Mouse (Mus musculus) liver, embryonic 11.5 days (tissue): ENCODE measurements around the gene Ddx50. TPM values are rescaled to one million over a fixed set of nuclear protein-coding genes. Genes with fewer than 3 reads are reported as not detected.

ENCODE experiments used
- ATAC-seq: fragments of 200-750 bp; cut with Nextera tagmentation; replicated peaks from 2 replicates; pipeline ENCODE4 v1.8.0; 2017; ENCODE audit warnings: moderate number of reproducible peaks, mild to moderate bottlenecking, moderate TSS enrichment, moderate library complexity; ENCODE audit not compliant: low FRiP score
- DNase-seq: peaks from one replicate; pipeline ENCODE4 v3.0.0-alpha.2; 2017; ENCODE audit warnings: low spot score
- H3K27ac ChIP-seq: fragments of 300-500 bp; sonication (generic); 2 replicates; pipeline ENCODE4 v1.5.1; 2014; ENCODE audit warnings: mild to moderate bottlenecking, low read depth, low read length, control low read depth
- H3K27me3 ChIP-seq: fragments of 300-500 bp; sonication (generic); replicated peaks from 2 replicates; pipeline ENCODE4 v1.6.1; 2014; ENCODE audit warnings: low read length, mixed read lengths; ENCODE audit not compliant: control insufficient read depth, insufficient read depth
- H3K36me3 ChIP-seq: fragments of 300-500 bp; sonication (generic); 2 replicates; pipeline ENCODE4 v1.6.1; 2014; ENCODE audit warnings: mild to moderate bottlenecking, low read length, moderate library complexity, mixed read lengths; ENCODE audit not compliant: control insufficient read depth, insufficient read depth
- H3K4me1 ChIP-seq: fragments of 300-500 bp; sonication (generic); replicated peaks from 2 replicates; pipeline ENCODE4 v1.6.1; 2014; ENCODE audit warnings: low read length, mixed read lengths; ENCODE audit not compliant: control insufficient read depth, insufficient read depth
- H3K4me2 ChIP-seq: fragments of 300-500 bp; sonication (generic); 2 replicates; pipeline ENCODE4 v1.6.1; 2014; ENCODE audit warnings: mild to moderate bottlenecking, control low read depth, moderate library complexity
- H3K4me3 ChIP-seq: fragments of 300-500 bp; sonication (generic); 2 replicates; pipeline ENCODE4 v1.5.1; 2014; ENCODE audit warnings: low read depth, low read length, control low read depth
- H3K9ac ChIP-seq: fragments of 300-500 bp; sonication (generic); 2 replicates; pipeline ENCODE4 v1.6.1; 2014; ENCODE audit warnings: low read depth, low read length, control low read depth
- H3K9me3 ChIP-seq: fragments of 300-500 bp; sonication (generic); 2 replicates; pipeline ENCODE4 v1.6.1; 2016; ENCODE audit warnings: low read length, inconsistent platforms, mixed read lengths; ENCODE audit not compliant: control insufficient read depth
- WGBS: fragments of 180-500 bp; shearing (Covaris S2); extraction: QIAGEN DNeasy Blood & Tissue Kit; methylation state at CpG from one replicate; pipeline ENCODE4 v1.1.7; 2014; 5-methylcytosine and 5-hydroxymethylcytosine counted together
- polyA plus RNA-seq: library from polyadenylated mRNA; unstranded; fragments of >200 nt; fragmentation: Nextera tagmentation; extraction: Ambion mirVana; gene quantifications from 2 replicates; pipeline ENCODE4 v1.2.1, GENCODE M21; 2014

The Ddx50 gene
- 89.8 and 90.1 TPM in 2 replicates for polyA plus RNA-seq

DNA sequence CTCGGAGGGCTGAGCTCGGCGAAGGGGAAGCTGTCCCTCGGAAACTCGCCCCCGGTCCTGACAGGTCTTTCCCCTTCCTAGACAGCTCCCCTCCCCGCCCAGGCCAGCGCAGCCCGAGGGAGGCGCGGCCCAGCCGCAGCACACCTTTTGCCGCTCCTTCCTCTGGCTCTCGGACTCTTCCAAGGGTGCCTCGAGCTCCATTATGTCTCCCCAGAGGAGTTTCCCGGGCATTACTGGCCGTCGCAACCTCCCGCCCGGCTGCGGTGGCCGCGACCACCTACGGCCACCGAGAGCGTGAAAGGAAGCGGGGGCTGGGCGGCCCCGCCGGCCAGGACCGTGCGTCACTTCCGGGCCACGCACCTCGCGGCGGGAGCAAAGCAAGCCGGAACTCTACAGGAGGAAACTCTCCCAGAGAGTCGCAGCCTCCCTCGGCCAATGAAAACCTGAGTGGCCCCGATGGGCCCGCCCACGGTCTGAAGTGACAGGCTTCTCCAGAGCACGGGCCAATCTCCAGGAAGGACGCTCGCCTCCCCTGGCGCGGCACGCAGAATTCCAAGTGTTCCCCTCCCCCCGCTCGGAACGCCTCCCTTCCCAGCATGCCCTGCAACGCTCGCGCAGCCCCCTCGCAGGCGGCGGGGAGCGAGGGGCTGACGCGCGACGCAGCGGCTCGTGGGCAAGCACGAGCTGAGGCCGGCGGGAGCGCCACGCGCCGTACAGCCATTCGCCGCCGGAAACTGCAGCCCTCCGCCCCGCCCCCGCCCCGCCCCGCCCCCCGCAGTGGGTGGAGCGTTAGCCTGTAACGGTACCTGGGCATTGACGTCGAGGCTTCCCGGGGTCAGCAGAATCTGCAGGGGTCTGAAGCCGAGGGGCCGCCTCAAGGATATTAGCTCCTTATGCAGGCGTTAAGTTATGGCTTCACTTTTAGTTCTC is at the start of gene Ddx50:
Gene Ddx50, minus strand, starts transcription at position 338 of the 930 bp plus-strand sequence.
- peak; percentile 98 for ATAC-seq
- under 1% methylated on average over 89 of the region's 89 CpGs for WGBS

DNA sequence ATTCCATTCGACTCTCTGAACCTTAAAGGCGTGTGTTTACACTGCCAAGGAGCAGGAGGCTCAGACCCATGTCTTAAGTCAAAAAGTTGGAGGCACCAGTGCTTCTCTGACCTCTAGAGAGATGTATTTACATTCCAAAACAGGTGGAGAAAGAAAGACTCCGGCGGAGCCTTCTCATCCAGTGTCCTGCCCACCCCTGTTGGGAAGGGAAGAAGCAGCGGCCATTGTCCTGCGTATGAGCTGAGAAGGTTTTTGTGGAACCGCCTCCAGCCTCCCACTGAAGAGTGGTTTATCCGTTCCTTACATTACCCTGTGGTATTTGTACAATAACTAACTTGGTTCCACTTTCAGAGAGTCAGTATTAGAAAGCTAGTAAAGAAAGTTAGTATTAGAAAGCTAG is 41.8 kb upstream of the Ddx50 start:
- 70% methylated on average over 8 of the region's 8 CpGs for WGBS
- H3K36me3 ChIP-seq = no peaks in the 10 kb centered on the region
- no peaks in the 10 kb centered on the region for H3K9me3 ChIP-seq
- H3K4me1 ChIP-seq = no peaks in the 10 kb centered on the region
- H3K9ac ChIP-seq = no peak overlapping the region
- ATAC-seq = no peak
- no peak overlapping the region for H3K4me2 ChIP-seq
- no peak overlapping the region for H3K27ac ChIP-seq
- H3K27me3 ChIP-seq = no peaks in the 10 kb centered on the region; the same call in 1 of the 2 replicates
- DNase-seq = no peak
- no peak overlapping the region for H3K4me3 ChIP-seq

More for the DNA sequence above, at the start of gene Ddx50:
- peak within 1 kb of the TSS; percentile 88 for H3K27ac ChIP-seq
- DNase-seq = peak; percentile 99
- peak within 1 kb of the TSS; percentile 87 for H3K9ac ChIP-seq
- peak within 1 kb of the TSS; percentile 69 for H3K4me2 ChIP-seq
- peaks cover 7% of the 10 kb centered on the region for H3K36me3 ChIP-seq
- H3K4me1 ChIP-seq = peaks cover 13% of the 10 kb centered on the region
- no peaks in the 10 kb centered on the region for H3K9me3 ChIP-seq
- H3K4me3 ChIP-seq = peak within 1 kb of the TSS; percentile 96
- H3K27me3 ChIP-seq = no peaks in the 10 kb centered on the region

DNA sequence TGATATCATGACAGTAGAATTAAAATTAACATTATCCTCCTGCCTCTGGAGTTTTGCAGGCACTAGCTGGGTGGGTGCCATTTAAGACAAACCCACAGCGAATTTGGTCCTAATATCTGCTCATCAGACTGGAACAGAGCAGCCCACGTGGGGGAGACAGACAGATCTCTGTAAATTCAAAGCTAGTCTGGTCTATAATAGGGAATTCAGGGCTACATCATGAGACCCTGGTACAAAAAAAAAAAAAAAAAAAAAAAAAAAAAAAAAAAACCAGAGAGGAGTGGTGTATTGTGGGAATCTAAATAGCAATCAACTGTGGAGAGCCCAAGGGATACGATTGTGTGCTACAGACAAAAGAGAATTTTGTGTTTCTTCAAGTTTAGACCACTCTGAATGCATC is 41.2 kb upstream of the Ddx50 start:
- Histone ChIP-seq H3K4me1 (no peaks in the 10 kb centered on the region), H3K4me3 (no peak overlapping the region), H3K9me3 (no peaks in the 10 kb centered on the region), H3K36me3 (no peaks in the 10 kb centered on the region), H3K27ac (no peak overlapping the region), H3K9ac (no peak overlapping the region), H3K27me3 (no peaks in the 10 kb centered on the region; the same call in 1 of the 2 replicates), H3K4me2 (no peak overlapping the region)
- DNase-seq (no peak), ATAC-seq (no peak)
- 79% methylated on average over 3 of the region's 3 CpGs for WGBS

DNA sequence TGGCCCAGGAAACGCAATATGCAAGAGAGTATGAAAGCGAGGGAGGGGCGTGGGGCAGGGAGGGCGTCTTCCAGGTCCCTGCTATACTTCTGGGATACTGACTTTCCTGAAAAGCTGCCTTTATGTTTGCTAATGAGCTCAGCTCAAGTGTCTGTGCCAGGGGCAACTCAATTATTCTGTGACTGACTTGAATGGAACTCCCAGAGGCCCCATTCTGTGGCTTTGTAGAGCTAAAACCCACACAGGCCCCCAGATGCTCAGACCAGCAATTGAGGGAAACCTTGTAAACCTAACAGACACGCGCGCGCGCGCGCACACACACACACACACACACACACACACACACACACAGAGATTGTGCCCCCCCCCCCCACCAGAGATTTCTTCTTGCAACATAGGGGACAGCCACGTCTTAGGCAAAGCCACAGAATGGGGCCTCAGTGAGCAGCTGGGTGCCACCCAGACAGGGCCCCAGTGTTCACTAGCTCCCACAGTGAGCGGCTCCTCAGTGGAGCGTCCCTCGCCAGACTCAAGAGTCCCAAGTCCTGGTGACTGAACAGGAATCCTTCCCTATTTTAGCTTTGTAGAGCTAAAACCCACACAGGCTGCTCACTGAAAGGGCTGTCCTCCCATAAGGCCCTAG is 36.1 kb upstream of the Ddx50 start:
- Histone ChIP-seq H3K27me3 (no peaks in the 10 kb centered on the region; the same call in 1 of the 2 replicates), H3K36me3 (no peaks in the 10 kb centered on the region), H3K9ac (no peak overlapping the region), H3K4me1 (no peaks in the 10 kb centered on the region), H3K27ac (no peak overlapping the region), H3K4me2 (no peak overlapping the region), H3K4me3 (no peak overlapping the region), H3K9me3 (no peaks in the 10 kb centered on the region)
- WGBS = 85% methylated on average over 15 of the region's 15 CpGs
- no peak for ATAC-seq
- DNase-seq = no peak

DNA sequence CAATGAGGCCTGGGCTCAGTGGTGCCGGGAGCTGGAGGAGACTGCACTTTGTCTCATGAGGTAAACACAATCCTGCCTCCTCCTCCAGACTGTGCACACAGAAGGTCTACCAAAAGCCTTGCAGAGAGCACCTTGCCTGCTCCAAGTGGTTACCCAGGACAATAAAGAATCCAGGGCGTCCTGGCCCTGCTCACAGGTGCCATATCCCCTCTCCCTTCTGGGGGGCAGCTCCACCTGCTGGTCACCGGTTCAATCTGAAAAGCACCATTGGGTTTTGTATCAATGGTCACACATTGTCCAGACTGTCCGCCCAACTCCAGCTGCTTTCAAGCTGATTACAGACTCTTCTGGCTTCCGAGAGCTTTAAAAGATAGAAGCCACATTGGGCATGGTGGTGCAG is 32.0 kb upstream of the Ddx50 start:
- Histone ChIP-seq H3K27me3 (no peaks in the 10 kb centered on the region), H3K36me3 (no peaks in the 10 kb centered on the region), H3K4me2 (no peak overlapping the region), H3K9ac (no peak overlapping the region), H3K9me3 (peaks cover 2% of the 10 kb centered on the region; the same call in 1 of the 2 replicates), H3K4me3 (no peak overlapping the region), H3K27ac (no peak overlapping the region), H3K4me1 (no peaks in the 10 kb centered on the region)
- no peak for DNase-seq
- ATAC-seq = no peak; the same call in 1 of the 2 replicates
- 53% methylated on average over 5 of the region's 5 CpGs for WGBS

DNA sequence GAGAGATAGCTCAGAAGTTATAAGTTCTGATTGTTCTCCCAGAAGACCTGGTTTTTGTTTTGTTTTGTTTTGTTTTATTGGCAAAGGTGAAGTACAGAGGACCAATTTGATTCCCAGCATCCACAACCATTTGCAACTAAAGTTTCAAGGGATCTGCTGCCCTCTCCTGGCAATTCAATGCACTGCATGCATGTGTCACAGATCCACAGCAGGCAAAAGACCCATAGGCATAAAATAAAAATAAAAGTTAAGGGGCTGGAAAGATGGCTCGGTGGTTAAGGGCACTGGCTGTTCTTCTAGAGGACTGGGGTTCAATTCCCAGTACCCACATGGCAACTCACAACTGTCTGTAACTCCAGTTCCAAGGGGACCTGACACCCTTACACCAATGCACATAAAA is 28.8 kb upstream of the Ddx50 start:
- Histone ChIP-seq H3K27ac (no peak overlapping the region), H3K4me1 (no peaks in the 10 kb centered on the region), H3K27me3 (no peaks in the 10 kb centered on the region), H3K9me3 (peaks cover 2% of the 10 kb centered on the region; the same call in 1 of the 2 replicates), H3K4me3 (no peak overlapping the region), H3K36me3 (no peaks in the 10 kb centered on the region), H3K9ac (no peak overlapping the region), H3K4me2 (no peak overlapping the region)
- no peak for DNase-seq
- ATAC-seq = no peak
- WGBS = 64% methylated on average over 1 of the region's 1 CpGs

DNA sequence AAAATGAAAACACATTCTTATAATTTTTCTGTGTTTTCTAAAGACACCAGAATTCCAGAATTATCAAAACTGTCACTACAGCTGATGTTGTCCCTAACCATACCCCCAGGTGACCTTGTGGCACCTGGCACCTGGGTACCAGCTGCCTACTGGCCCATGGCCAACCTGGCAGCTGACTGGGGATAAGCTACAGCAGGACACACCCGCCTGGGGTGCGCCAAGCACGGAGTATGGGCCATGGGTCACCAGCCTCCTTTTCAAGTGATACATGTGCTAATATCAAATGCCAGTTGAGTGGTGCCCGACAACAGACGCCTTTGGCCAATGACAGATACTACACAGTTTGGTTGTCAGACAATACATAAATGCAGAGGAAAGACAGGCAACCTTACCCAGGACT is 26.3 kb upstream of the Ddx50 start:
- no peak overlapping the region for H3K4me3 ChIP-seq
- no peak overlapping the region for H3K27ac ChIP-seq
- no peaks in the 10 kb centered on the region for H3K27me3 ChIP-seq
- ATAC-seq (no peak), DNase-seq (no peak)
- H3K9me3 ChIP-seq = peaks cover 2% of the 10 kb centered on the region; the same call in 1 of the 2 replicates
- no peak overlapping the region for H3K4me2 ChIP-seq
- 88% methylated on average over 5 of the region's 5 CpGs for WGBS
- H3K36me3 ChIP-seq = no peaks in the 10 kb centered on the region
- no peak overlapping the region for H3K9ac ChIP-seq
- H3K4me1 ChIP-seq = no peaks in the 10 kb centered on the region

DNA sequence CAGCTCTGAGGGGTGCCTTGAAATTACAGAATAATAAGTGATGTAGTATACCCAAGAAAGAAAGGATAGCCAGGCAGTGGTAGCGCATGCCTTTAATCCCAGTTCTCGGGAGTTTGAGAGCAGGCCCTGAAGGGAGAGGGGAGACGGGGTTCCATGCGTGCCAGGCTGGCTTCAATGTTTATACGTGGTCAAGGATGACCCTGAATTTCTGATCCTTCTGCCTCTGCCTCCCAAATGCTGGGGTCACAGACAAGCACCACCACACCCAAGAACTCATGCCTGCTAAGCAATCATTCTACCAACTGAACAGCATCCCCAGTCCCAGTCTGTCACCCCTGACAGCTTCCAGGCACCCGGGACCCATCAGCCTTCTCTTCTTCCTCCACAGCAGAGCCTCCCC is 25.2 kb upstream of the Ddx50 start:
- Histone ChIP-seq H3K27ac (no peak overlapping the region), H3K9ac (no peak overlapping the region), H3K27me3 (no peaks in the 10 kb centered on the region), H3K36me3 (no peaks in the 10 kb centered on the region), H3K4me2 (no peak overlapping the region), H3K4me3 (no peak overlapping the region), H3K4me1 (no peaks in the 10 kb centered on the region), H3K9me3 (peaks cover 2% of the 10 kb centered on the region; the same call in 1 of the 2 replicates)
- WGBS = 79% methylated on average over 6 of the region's 6 CpGs
- no peak for DNase-seq
- no peak for ATAC-seq
